Mouse (Mus musculus) forebrain, embryonic 10.5 days (tissue): ENCODE results near the gene Cenpu. TPM values are rescaled to one million over a fixed set of nuclear protein-coding genes. Genes with fewer than 3 reads are reported as not detected.
"Not testable (repeated sequence)": the region's sequence is repeated elsewhere in the genome, so short reads cannot be mapped to it uniquely, and the experiment has no call there.

ENCODE experiments used
- DNase-seq: peaks from one replicate; pipeline ENCODE4 v3.0.0-alpha.2; 2017; ENCODE audit warnings: low spot score; ENCODE audit errors: extremely low spot score
- H3K27ac ChIP-seq: fragments of 300-500 bp; sonication (generic); 2 replicates; pipeline ENCODE4 v1.5.1; 2016; ENCODE audit warnings: mild to moderate bottlenecking
- H3K27me3 ChIP-seq: fragments of 300-500 bp; sonication (generic); 2 replicates; pipeline ENCODE4 v1.6.1; 2016; ENCODE audit warnings: mild to moderate bottlenecking; ENCODE audit not compliant: poor library complexity, severe bottlenecking
- H3K36me3 ChIP-seq: fragments of 300-500 bp; sonication (generic); replicated peaks from 2 replicates; pipeline ENCODE4 v1.6.1; 2016; ENCODE audit warnings: mild to moderate bottlenecking, moderate library complexity
- H3K4me1 ChIP-seq: fragments of 300-500 bp; sonication (generic); 2 replicates; pipeline ENCODE4 v1.6.1; 2016
- H3K4me3 ChIP-seq: fragments of 300-500 bp; sonication (generic); 2 replicates; pipeline ENCODE4 v1.5.1; 2016; ENCODE audit warnings: mild to moderate bottlenecking, moderate library complexity
- H3K9me3 ChIP-seq: fragments of 300-500 bp; sonication (generic); 2 replicates; pipeline ENCODE4 v1.6.1; 2016; ENCODE audit warnings: mild to moderate bottlenecking, moderate library complexity
- WGBS: fragments of 180-500 bp; shearing (Covaris S2); methylation state at CpG from one replicate; pipeline ENCODE4 v1.1.7; 2016; 5-methylcytosine and 5-hydroxymethylcytosine counted together
- polyA plus RNA-seq: library from polyadenylated mRNA; unstranded; fragments of >200 nt; fragmentation: Nextera tagmentation; extraction: Ambion mirVana; gene quantifications from 2 replicates; pipeline ENCODE4 v1.2.1, GENCODE M21; 2016

Gene Cenpu
- polyA plus RNA-seq, 1 experiment from 2014 or later: 34.2 TPM

- Histone ChIP-seq H3K36me3 (peaks cover 62% of the 10 kb centered on the region), H3K4me3 (no peak overlapping the region), H3K27ac (no peak overlapping the region), H3K9me3 (no peaks in the 10 kb centered on the region), H3K27me3 (no peaks in the 10 kb centered on the region), H3K4me1 (no peaks in the 10 kb centered on the region)
- no peak for DNase-seq
- WGBS: 90% methylated on average over 7 of the region's 7 CpGs
These were observed 15.2 kb downstream of the Cenpu start for GRCm38 (mm10) chr8:46566914-46567529.

DNA sequence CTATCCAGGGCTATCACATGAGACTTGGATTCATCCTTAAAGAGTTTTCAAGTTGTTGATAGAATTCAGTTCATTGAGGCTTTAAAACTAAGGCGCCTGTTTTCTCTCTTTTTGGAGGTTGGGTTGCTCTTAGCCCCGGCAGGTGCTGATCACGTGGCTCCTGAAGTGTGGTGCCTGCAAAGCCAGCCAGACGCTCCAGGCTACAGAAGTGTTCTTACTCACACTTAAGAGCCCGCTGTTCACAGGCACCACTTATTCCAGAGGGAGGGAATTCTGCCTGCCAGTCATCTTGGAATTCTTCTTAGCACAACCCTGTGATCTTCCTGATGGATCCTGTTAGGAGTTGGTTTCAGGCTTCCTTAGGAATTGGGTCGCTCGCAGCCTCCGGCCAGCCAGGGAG lies 16.1 kb downstream of the Cenpu start:
- 91% methylated on average over 8 of the region's 8 CpGs for WGBS
- Histone ChIP-seq H3K9me3 (no peaks in the 10 kb centered on the region), H3K27me3 (no peaks in the 10 kb centered on the region), H3K36me3 (peaks cover 61% of the 10 kb centered on the region), H3K27ac (no peak overlapping the region), H3K4me3 (no peak overlapping the region), H3K4me1 (no peaks in the 10 kb centered on the region)
- DNase-seq: no peak

GRCm38 (mm10) chr8:46568942-46569341 lies 17.1 kb downstream of the Cenpu start:
- 86% methylated on average over 2 of the region's 2 CpGs for WGBS
- no peak overlapping the region for H3K4me3 ChIP-seq
- no peak for DNase-seq
- no peak overlapping the region for H3K27ac ChIP-seq
- no peaks in the 10 kb centered on the region for H3K9me3 ChIP-seq
- H3K4me1 ChIP-seq: no peaks in the 10 kb centered on the region
- H3K27me3 ChIP-seq: no peaks in the 10 kb centered on the region
- H3K36me3 ChIP-seq: peaks cover 61% of the 10 kb centered on the region

- 95% methylated on average over 19 of the region's 19 CpGs for WGBS
- no peak overlapping the region for H3K4me3 ChIP-seq
- H3K27ac ChIP-seq: no peak overlapping the region
- peaks cover 70% of the 10 kb centered on the region for H3K36me3 ChIP-seq
- no peaks in the 10 kb centered on the region for H3K4me1 ChIP-seq
- H3K9me3 ChIP-seq: no peaks in the 10 kb centered on the region
- DNase-seq: no peak
- no peaks in the 10 kb centered on the region for H3K27me3 ChIP-seq
These were observed 18.0 kb downstream of the Cenpu start for GRCm38 (mm10) chr8:46569659-46570441.

GRCm38 (mm10) chr8:46570673-46571072 lies 18.8 kb downstream of the Cenpu start:
- Histone ChIP-seq H3K9me3 (no peaks in the 10 kb centered on the region), H3K27ac (no peak overlapping the region), H3K4me3 (no peak overlapping the region), H3K27me3 (no peaks in the 10 kb centered on the region), H3K4me1 (no peaks in the 10 kb centered on the region), H3K36me3 (peaks cover 68% of the 10 kb centered on the region)
- WGBS: 92% methylated on average over 9 of the region's 14 CpGs
- DNase-seq: no peak

GRCm38 (mm10) chr8:46573446-46573845 lies 21.6 kb downstream of the Cenpu start:
- 92% methylated on average over 2 of the region's 2 CpGs for WGBS
- DNase-seq: no peak
- H3K4me3 ChIP-seq: no peak overlapping the region
- H3K9me3 ChIP-seq: no peaks in the 10 kb centered on the region
- H3K4me1 ChIP-seq: no peaks in the 10 kb centered on the region
- no peaks in the 10 kb centered on the region for H3K27me3 ChIP-seq
- no peak overlapping the region for H3K27ac ChIP-seq
- peaks cover 85% of the 10 kb centered on the region for H3K36me3 ChIP-seq

GRCm38 (mm10) chr8:46573964-46574363 lies 22.1 kb downstream of the Cenpu start:
- 90% methylated on average over 2 of the region's 2 CpGs for WGBS
- H3K36me3 ChIP-seq: peaks cover 86% of the 10 kb centered on the region
- H3K4me1 ChIP-seq: no peaks in the 10 kb centered on the region
- H3K27ac ChIP-seq: no peak overlapping the region
- H3K9me3 ChIP-seq: no peaks in the 10 kb centered on the region
- H3K4me3 ChIP-seq: no peak overlapping the region
- DNase-seq: no peak
- H3K27me3 ChIP-seq: no peaks in the 10 kb centered on the region

GRCm38 (mm10) chr8:46578794-46579193 lies 27.0 kb downstream of the Cenpu start:
- DNase-seq: no peak
- no peaks in the 10 kb centered on the region for H3K27me3 ChIP-seq
- no peak overlapping the region for H3K4me3 ChIP-seq
- WGBS: 96% methylated on average over 9 of the region's 9 CpGs
- H3K4me1 ChIP-seq: no peaks in the 10 kb centered on the region
- H3K9me3 ChIP-seq: no peaks in the 10 kb centered on the region
- H3K27ac ChIP-seq: no peak overlapping the region
- H3K36me3 ChIP-seq: peaks cover 85% of the 10 kb centered on the region

DNA sequence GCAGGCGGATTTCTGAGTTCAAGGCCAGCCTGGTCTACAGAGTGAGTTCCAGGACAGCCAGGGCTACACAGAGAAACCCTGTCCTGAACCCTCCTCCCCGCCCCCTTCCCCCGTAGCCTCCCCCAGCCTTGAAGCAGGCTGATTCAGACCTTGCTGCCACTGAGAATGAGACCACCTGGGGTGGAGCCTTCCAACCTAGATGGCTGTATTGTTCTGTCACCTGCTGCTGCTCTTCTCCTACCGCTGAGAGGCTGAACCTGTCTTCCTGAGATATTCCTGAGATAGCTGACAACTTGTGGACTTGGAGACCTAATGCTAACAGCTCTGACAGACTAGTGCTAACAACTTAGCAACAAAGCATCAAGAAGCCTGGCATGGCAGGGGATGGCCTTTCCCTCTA lies 32.5 kb downstream of the Cenpu start:
- WGBS: 38% methylated on average over 4 of the region's 4 CpGs
- H3K9me3 ChIP-seq, H3K4me3 ChIP-seq, H3K27ac ChIP-seq, H3K4me1 ChIP-seq, DNase-seq, H3K27me3 ChIP-seq: not testable (repeated sequence)
- peaks cover 41% of the 10 kb centered on the region for H3K36me3 ChIP-seq

DNA sequence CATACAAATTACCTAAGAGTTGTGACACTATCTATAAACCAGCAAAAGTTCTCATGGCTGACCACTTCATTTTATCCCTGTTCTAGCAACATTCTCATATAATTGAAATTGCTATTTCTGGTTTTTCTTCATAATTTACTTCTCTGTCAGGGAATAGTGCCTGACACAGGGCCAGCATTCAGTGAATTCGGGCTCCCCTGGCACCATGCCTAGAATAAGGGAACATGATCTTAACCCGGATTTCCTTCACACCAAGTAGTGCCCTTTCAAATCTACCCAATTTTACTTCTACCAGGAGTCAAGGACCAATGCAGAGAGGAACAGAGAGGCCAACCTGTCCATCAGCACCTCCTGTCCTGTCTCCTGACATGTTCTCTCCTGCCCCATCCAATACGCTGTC lies 33.7 kb downstream of the Cenpu start:
- WGBS: 93% methylated on average over 3 of the region's 3 CpGs
- Histone ChIP-seq H3K4me1 (no peaks in the 10 kb centered on the region), H3K27me3 (no peaks in the 10 kb centered on the region), H3K4me3 (no peak overlapping the region), H3K36me3 (peaks cover 30% of the 10 kb centered on the region), H3K27ac (no peak overlapping the region), H3K9me3 (no peaks in the 10 kb centered on the region)
- DNase-seq: no peak

GRCm38 (mm10) chr8:46587911-46588310 lies 36.1 kb downstream of the Cenpu start:
- Histone ChIP-seq H3K27me3 (no peaks in the 10 kb centered on the region), H3K36me3 (peaks cover 9% of the 10 kb centered on the region), H3K9me3 (no peaks in the 10 kb centered on the region), H3K4me3 (no peak overlapping the region), H3K4me1 (no peaks in the 10 kb centered on the region), H3K27ac (no peak overlapping the region)
- no peak for DNase-seq
- WGBS: 89% methylated on average over 5 of the region's 5 CpGs

DNA sequence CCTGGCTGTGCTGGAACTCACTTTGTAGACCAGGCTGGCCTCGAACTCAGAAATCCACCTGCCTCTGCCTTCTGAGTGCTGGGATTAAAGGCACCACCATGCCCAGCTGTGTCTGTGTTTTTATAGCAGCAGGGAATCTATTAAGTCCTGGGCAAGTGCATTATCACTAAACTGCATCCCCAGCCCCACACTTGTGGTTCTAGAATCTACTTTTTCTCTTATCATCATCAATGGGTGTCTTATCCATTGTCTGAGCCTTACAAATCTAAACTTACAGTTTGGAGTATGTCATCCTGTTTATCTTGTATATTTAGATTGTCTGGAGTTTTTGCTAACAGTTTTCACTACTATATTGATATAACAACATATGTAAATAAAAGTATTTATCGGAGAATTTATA lies 36.8 kb downstream of the Cenpu start:
- Histone ChIP-seq H3K4me1 (no peaks in the 10 kb centered on the region), H3K36me3 (peaks cover 9% of the 10 kb centered on the region), H3K27ac (no peak overlapping the region), H3K4me3 (no peak overlapping the region), H3K27me3 (no peaks in the 10 kb centered on the region), H3K9me3 (no peaks in the 10 kb centered on the region)
- DNase-seq: no peak
- 91% methylated on average over 2 of the region's 2 CpGs for WGBS

DNA sequence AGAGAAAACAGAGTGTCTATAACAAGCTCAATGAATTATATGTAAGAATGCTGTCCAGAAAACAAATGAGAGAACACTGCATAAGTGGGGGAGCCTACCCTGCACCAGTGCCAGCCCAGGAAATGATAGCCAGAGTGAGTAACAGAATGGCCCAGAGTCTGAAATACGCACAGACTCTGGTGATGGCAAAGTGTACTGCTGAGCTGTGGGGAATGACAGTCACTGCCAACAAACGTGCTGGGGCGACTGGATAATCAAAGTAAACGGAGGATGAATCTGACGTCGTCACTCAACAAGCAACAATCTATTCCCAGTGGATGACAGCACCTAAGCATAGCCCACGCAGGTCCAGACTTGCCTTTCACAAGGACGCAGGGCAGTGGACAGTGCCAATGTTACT lies 41.2 kb downstream of the Cenpu start:
- Histone ChIP-seq H3K4me3 (no peak overlapping the region), H3K27me3 (no peaks in the 10 kb centered on the region), H3K36me3 (peaks cover 14% of the 10 kb centered on the region), H3K9me3 (no peaks in the 10 kb centered on the region), H3K4me1 (no peaks in the 10 kb centered on the region), H3K27ac (no peak overlapping the region)
- DNase-seq: no peak
- 89% methylated on average over 8 of the region's 8 CpGs for WGBS
